Mouse (Mus musculus) kidney, postnatal 0 days (tissue): ENCODE measurements around the gene Sept11. TPM values are rescaled to one million over a fixed set of nuclear protein-coding genes. Genes with fewer than 3 reads are reported as not detected.

Source experiments
- ATAC-seq: fragments of 200-750 bp; cut with Nextera tagmentation; replicated peaks from 2 replicates; pipeline ENCODE4 v1.8.0; 2017; ENCODE audit warnings: low read depth, moderate number of reproducible peaks, moderate TSS enrichment, moderate library complexity; ENCODE audit not compliant: low FRiP score
- DNase-seq: peaks from one replicate; pipeline ENCODE4 v3.0.0-alpha.2; 2016; ENCODE audit warnings: low spot score
- H3K27ac ChIP-seq: fragments of 300-500 bp; sonication (generic); 2 replicates; pipeline ENCODE4 v1.5.1; 2014; ENCODE audit warnings: mild to moderate bottlenecking
- H3K27me3 ChIP-seq: fragments of 300-500 bp; sonication (generic); 2 replicates; pipeline ENCODE4 v1.6.1; 2014; ENCODE audit warnings: low read length, mixed read lengths; ENCODE audit not compliant: insufficient read depth
- H3K36me3 ChIP-seq: fragments of 300-500 bp; sonication (generic); 2 replicates; pipeline ENCODE4 v1.6.1; 2014; ENCODE audit warnings: low read length, mixed read lengths; ENCODE audit not compliant: insufficient read depth
- H3K4me1 ChIP-seq: fragments of 300-500 bp; sonication (generic); replicated peaks from 2 replicates; pipeline ENCODE4 v1.6.1; 2014; ENCODE audit warnings: antibody characterized with exemption, low read length, mixed read lengths; ENCODE audit not compliant: insufficient read depth
- H3K4me2 ChIP-seq: fragments of 300-500 bp; sonication (generic); 2 replicates; pipeline ENCODE4 v1.6.1; 2014; ENCODE audit warnings: mild to moderate bottlenecking, low read length, moderate library complexity, mixed read lengths
- H3K4me3 ChIP-seq: fragments of 300-500 bp; sonication (generic); replicated peaks from 2 replicates; pipeline ENCODE4 v1.5.1; 2014; ENCODE audit warnings: low read depth, low read length
- H3K9ac ChIP-seq: fragments of 300-500 bp; sonication (generic); 2 replicates; pipeline ENCODE4 v1.6.1; 2014; ENCODE audit warnings: low read depth, low read length
- H3K9me3 ChIP-seq: fragments of 300-500 bp; sonication (generic); replicated peaks from 2 replicates; pipeline ENCODE4 v1.6.1; 2016; ENCODE audit warnings: low read length, inconsistent platforms, mixed read lengths
- CTCF ChIP-seq: IDR thresholded peaks from 2 replicates; pipeline ENCODE4 v1.5.1; 2016; ENCODE audit warnings: antibody characterized with exemption, low read depth, mild to moderate bottlenecking, moderate library complexity
- WGBS: fragments of 180-500 bp; shearing (Covaris S2); extraction: QIAGEN DNeasy Blood & Tissue Kit; methylation state at CpG from one replicate; pipeline ENCODE4 v1.1.7; 2014; 5-methylcytosine and 5-hydroxymethylcytosine counted together
- polyA plus RNA-seq: library from polyadenylated mRNA; unstranded; fragments of >200 nt; fragmentation: Nextera tagmentation; extraction: Ambion mirVana; gene quantifications from 2 replicates; pipeline ENCODE4 v1.2.1, GENCODE M21; 2015

Gene Sept11
- polyA plus RNA-seq, 1 experiment from 2014 or later = 140 TPM

GRCm38 (mm10) chr5:93140747-93141146 is 47.5 kb downstream of the Sept11 start:
- no peak overlapping the region for H3K9ac ChIP-seq
- H3K4me2 ChIP-seq = no peak overlapping the region
- ATAC-seq = no peak
- peaks cover 24% of the 10 kb centered on the region; the same call in 1 of the 2 replicates for H3K4me1 ChIP-seq
- no peak overlapping the region for H3K4me3 ChIP-seq
- DNase-seq = no peak
- no peaks in the 10 kb centered on the region for H3K27me3 ChIP-seq
- H3K27ac ChIP-seq = no peak overlapping the region
- H3K9me3 ChIP-seq = no peaks in the 10 kb centered on the region
- TF ChIP-seq CTCF = no peak
- H3K36me3 ChIP-seq = peaks cover 25% of the 10 kb centered on the region
- WGBS = 89% methylated on average over 5 of the region's 5 CpGs

- Histone ChIP-seq H3K4me3 (no peak overlapping the region), H3K27ac (0 out of 2 replicates have a peak overlapping the region, but pooled peaks have one; percentile 13), H3K27me3 (no peaks in the 10 kb centered on the region), H3K9ac (no peak overlapping the region), H3K4me1 (peaks cover 15% of the 10 kb centered on the region; the same call in 1 of the 2 replicates), H3K9me3 (no peaks in the 10 kb centered on the region), H3K36me3 (peaks cover 25% of the 10 kb centered on the region), H3K4me2 (no peak overlapping the region)
- WGBS = 42% methylated on average over 12 of the region's 12 CpGs
- no peak for TF ChIP-seq CTCF
- ATAC-seq (0 out of 2 replicates have a peak, but pooled peaks have one; percentile 17), DNase-seq (peak; percentile 43)
These were observed 50.3 kb downstream of the Sept11 start for GRCm38 (mm10) chr5:93143360-93144091.

GRCm38 (mm10) chr5:93144874-93145273 is 51.6 kb downstream of the Sept11 start:
- no peak overlapping the region for H3K4me3 ChIP-seq
- no peak overlapping the region for H3K9ac ChIP-seq
- H3K4me2 ChIP-seq = no peak overlapping the region
- no peak for TF ChIP-seq CTCF
- peaks cover 20% of the 10 kb centered on the region for H3K4me1 ChIP-seq
- H3K27ac ChIP-seq = no peak overlapping the region
- 17% methylated on average over 5 of the region's 5 CpGs for WGBS
- no peaks in the 10 kb centered on the region for H3K9me3 ChIP-seq
- ATAC-seq (no peak), DNase-seq (peak; percentile 39)
- H3K27me3 ChIP-seq = no peaks in the 10 kb centered on the region
- H3K36me3 ChIP-seq = peaks cover 18% of the 10 kb centered on the region

GRCm38 (mm10) chr5:93145504-93145903 is 52.3 kb downstream of the Sept11 start:
- Histone ChIP-seq H3K36me3 (peaks cover 12% of the 10 kb centered on the region; the same call in 1 of the 2 replicates), H3K4me2 (no peak overlapping the region), H3K9me3 (no peaks in the 10 kb centered on the region), H3K4me3 (no peak overlapping the region), H3K9ac (no peak overlapping the region), H3K4me1 (peaks cover 26% of the 10 kb centered on the region), H3K27ac (no peak overlapping the region), H3K27me3 (no peaks in the 10 kb centered on the region)
- 56% methylated on average over 6 of the region's 6 CpGs for WGBS
- ATAC-seq = no peak
- no peak for TF ChIP-seq CTCF
- peak; percentile 24 for DNase-seq

- Histone ChIP-seq H3K4me2 (no peak overlapping the region), H3K27me3 (no peaks in the 10 kb centered on the region), H3K4me3 (no peak overlapping the region), H3K36me3 (0 out of 2 replicates have a peak, but pooled peaks cover 8% of the 10 kb centered on the region), H3K9ac (no peak overlapping the region), H3K4me1 (peaks cover 23% of the 10 kb centered on the region), H3K27ac (peak overlapping the region; percentile 37; the same call in 1 of the 2 replicates), H3K9me3 (no peaks in the 10 kb centered on the region)
- 63% methylated on average over 12 of the region's 12 CpGs for WGBS
- no peak for DNase-seq
- TF ChIP-seq CTCF = no peak
- no peak for ATAC-seq
These were observed 56.9 kb downstream of the Sept11 start for GRCm38 (mm10) chr5:93149969-93150777.

GRCm38 (mm10) chr5:93151985-93152384 is 58.7 kb downstream of the Sept11 start:
- no peaks in the 10 kb centered on the region for H3K27me3 ChIP-seq
- peak; percentile 28 for DNase-seq
- no peak for TF ChIP-seq CTCF
- no peak overlapping the region for H3K9ac ChIP-seq
- H3K4me2 ChIP-seq = no peak overlapping the region
- WGBS = 38% methylated on average over 6 of the region's 6 CpGs
- peaks cover 20% of the 10 kb centered on the region for H3K4me1 ChIP-seq
- no peak overlapping the region for H3K27ac ChIP-seq
- H3K36me3 ChIP-seq = peaks cover 26% of the 10 kb centered on the region
- H3K9me3 ChIP-seq = no peaks in the 10 kb centered on the region
- no peak for ATAC-seq
- no peak overlapping the region for H3K4me3 ChIP-seq
